Mouse (Mus musculus): ENCODE results near the gene Smc1b.

Smc1b gene

DNA sequence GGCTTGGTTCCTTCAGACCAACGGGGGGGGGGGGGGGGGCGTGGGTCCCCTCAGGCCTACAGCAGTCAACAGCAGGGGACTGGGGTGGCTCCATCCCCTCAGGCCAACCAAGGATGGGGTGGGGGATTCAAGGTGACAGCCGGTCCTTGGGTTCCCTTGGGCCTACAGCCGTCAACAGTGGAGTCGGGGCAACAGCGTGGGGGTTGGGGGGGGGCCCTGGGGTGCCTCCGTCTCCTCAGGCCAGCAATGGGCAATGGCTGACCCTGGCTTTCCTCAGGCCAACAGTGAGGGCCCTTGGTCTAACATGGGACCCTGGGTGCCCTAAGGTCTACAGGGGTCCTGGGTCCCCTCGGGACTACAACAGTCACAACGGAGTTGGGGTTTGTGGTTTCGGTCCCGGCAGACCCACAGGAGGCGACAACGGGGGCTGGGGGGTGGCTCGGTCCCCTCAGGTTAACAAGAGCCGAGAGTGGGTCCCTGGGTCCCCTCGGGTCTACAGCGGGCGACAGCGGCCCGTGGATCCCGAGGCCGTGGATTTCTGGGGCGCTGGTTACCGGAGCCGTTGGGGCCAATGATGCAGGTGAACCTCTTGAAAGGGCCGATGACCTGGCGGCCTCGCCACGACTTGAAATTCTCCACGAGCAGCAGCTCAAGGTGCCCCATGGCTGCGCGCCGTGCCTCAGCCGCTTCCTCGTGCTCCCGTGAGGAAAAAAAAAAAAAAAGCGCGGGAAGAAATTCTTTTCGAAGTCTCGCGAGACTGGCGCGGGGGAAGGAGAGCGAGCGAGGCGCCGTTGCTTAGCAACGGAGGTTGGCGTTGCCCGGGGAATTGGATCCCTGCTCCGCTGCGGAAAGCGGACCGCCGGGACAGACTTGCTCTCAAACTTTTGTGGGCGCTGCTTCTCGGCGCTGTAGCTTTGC lies at the start of gene Smc1b, which contains the start of gene Ribc2:
TSS of gene Smc1b (minus strand) at position 690 of the 918 bp plus-strand sequence.
TSS of gene Ribc2 (plus strand) at position 804 of the 918 bp plus-strand sequence.
- DNase-seq (ENCODE audit: low spot score) = peak; percentile 78

DNA sequence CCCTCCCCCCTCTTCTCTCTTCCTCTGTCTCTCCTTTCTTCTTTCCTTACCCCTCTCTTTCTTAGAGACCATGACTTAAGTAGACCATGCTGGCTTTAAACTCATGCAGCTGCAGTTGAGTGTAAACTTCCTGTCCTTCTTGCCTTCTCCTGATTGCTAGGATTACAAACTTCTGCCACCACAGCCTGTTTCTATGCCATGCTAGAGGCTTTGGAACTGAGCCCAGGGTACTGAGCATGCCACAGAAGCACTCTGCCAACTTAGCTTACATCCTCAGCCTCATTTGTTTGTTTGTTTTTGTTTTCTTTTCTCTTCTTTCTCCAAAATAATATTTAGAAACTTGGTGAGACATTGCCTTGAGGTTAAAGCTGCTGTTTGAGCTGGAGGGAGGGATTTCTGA lies 48.6 kb upstream of the Smc1b start:
- DNase-seq (ENCODE audit: low spot score) = no peak

- no peak for DNase-seq (ENCODE audit: low spot score)
Measured at GRCm38 (mm10) chr15:85179528-85180180, 47.9 kb upstream of the Smc1b start.

- no peak for DNase-seq (ENCODE audit: low spot score)
Measured at GRCm38 (mm10) chr15:85178172-85178571, 46.4 kb upstream of the Smc1b start.

DNA sequence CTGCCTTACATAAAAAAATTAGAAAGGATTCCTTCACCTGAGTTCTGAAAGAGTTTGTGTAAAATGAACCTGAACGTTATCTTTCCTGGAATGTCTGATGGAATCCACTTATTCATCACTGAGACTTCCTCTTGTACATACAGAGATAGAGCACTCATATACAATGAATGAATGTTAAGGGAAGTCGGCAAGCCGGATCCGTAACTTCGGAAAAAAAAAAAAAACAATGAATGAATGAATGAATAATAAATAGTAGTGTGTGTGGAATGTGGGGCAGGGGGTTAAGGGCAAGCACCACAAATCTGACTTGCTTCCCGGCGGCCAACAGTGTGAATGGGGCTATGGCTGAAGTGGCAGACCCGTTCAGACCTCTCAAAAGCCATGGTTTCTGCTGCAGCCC lies 45.8 kb upstream of the Smc1b start:
- DNase-seq (ENCODE audit: low spot score) = peak; percentile 37

GRCm38 (mm10) chr15:85174060-85174459 lies 42.3 kb upstream of the Smc1b start:
- no peak for DNase-seq (ENCODE audit: low spot score)

DNA sequence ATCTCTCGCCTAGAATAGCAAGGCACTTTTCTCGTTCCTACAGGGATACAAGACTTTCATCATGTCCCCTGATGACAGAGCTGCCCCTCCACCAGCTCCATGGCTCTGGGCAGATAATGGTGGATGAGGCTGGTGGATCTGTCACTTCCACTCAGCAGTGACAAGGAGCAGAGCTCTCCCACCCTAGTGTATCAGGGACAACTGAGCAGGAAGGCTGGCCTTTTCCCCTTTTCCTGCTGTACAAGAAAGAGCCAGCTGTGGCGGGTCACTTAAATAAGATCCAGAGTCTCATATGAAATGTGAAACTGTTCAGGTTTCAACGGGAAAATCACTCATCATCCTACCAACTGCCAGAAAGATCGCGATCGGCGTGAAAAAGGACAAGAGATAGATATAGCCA lies 41.7 kb upstream of the Smc1b start:
- no peak for DNase-seq (ENCODE audit: low spot score)

GRCm38 (mm10) chr15:85172054-85172453 lies 40.3 kb upstream of the Smc1b start:
- peak; percentile 65 for DNase-seq (ENCODE audit: low spot score)

GRCm38 (mm10) chr15:85167086-85167679 lies 35.4 kb upstream of the Smc1b start:
- DNase-seq (ENCODE audit: low spot score) = no peak

DNA sequence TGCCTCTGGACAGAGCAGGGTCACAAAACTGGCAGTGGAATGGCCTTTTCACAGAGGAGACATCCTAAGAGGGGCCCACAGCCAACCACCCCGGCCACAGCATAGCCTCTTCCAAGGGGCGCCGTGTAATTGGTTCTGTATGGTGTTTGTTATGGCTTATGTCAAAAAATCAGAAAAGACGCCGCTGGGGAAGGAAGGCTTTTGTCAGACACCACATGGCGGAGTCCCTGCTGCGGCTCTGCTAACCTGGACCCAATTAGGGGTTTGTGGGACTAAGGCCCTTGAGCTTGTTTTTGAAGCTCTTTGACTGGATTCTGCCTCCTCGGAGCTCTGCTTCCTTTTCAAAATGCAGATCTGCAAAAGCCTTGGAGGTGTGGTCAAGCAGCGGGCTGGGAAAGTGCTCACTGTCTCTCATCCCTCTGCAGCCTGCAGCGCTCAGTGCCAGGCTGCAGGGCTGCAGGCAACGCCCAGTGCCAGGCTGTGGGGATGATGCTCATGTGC lies 34.7 kb upstream of the Smc1b start:
- DNase-seq (ENCODE audit: low spot score) = no peak

- DNase-seq (ENCODE audit: low spot score) = peak; percentile 77
Measured at GRCm38 (mm10) chr15:85162693-85163663, 31.2 kb upstream of the Smc1b start.

DNA sequence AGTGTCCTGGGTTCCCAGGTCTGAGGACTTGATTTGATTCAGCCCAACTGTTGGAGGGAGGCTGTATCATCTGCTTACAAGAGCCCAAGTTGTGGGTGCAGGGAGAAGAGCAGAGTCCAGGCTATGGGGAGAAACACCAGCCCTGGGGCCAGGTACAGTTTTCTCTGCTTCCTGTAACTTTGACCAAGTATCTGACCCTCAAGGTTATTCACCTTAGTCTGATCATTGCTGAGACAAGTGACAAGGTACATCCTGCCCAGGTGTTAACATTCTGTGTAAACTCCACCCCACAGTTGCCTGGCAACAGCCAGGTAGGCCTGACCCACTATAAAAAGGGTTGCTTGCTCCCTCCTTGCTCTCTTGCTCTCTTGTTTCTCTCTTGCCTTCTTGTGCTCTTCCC lies 29.7 kb upstream of the Smc1b start:
- no peak for DNase-seq (ENCODE audit: low spot score)

DNA sequence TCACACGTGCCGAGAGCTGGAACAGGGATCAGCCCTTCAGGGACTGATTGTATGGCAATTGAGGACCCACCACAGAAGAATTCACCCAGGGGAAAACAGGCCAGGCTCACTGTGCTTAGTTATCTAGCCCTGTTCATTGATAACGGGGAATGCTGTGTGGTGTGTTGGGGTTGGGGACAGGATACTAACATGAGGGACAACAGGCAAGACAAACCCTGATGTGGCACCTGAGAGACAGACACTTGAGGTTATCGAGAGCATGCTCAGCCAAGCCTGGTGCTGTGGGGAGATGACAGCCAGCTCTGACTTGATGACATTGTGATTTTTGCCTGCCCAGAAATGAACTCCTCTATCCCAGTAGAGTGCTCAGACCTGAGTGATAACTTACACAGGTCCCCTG lies 24.4 kb upstream of the Smc1b start:
- no peak for DNase-seq (ENCODE audit: low spot score)

DNA sequence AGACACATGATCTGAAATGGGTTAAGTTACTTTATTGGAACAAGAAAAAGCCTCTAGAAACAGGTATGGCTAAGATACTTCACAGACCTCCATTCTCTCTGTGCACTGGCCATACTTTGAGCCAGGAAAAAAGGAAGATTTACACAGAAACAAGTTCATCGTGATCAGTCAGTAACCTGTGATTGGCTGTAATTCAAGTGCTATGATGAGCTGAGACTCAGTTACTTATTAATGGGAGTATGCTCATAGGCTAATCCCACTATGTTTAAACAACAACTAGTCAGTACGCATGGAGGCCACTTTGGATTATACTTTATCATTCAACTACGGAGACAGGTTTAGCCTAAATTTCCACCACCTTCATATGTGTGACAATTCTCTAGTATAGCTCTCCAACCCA lies 22.3 kb upstream of the Smc1b start:
- DNase-seq (ENCODE audit: low spot score) = no peak

GRCm38 (mm10) chr15:85152577-85152976 lies 20.8 kb upstream of the Smc1b start:
- DNase-seq (ENCODE audit: low spot score) = peak; percentile 44

DNA sequence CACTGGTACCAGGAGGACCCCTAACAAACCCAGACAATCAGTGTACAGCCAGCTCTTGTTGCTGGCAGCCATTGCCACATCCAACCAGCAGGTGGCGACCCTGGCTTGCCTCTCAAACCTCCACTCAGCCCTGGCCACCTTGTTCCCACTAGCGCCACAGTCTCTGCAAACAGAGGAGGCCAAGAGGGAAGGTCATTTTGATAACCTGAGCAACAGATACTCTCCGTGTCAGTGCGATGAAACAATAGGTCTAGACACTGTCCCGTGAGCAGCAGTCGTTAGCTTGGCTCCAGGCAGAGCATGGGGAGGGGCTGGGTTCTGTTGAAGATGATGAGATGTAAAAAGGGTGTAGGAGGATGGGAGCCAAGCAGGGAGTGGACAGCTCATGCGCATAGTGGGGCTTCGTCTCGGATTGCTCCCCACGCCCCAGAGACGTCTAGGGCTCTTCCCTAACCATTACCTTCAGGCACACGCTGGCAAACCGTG lies 19.7 kb upstream of the Smc1b start:
- DNase-seq (ENCODE audit: low spot score) = peak; percentile 79

GRCm38 (mm10) chr15:85144249-85144648 lies 12.5 kb upstream of the Smc1b start:
- DNase-seq (ENCODE audit: low spot score) = peak; percentile 1

GRCm38 (mm10) chr15:85143747-85144146 lies 12.0 kb upstream of the Smc1b start:
- no peak for DNase-seq (ENCODE audit: low spot score)

GRCm38 (mm10) chr15:85143161-85143560 lies 11.4 kb upstream of the Smc1b start:
- DNase-seq (ENCODE audit: low spot score) = no peak

- DNase-seq (ENCODE audit: low spot score) = no peak
Measured at GRCm38 (mm10) chr15:85142441-85142840, 10.7 kb upstream of the Smc1b start.

GRCm38 (mm10) chr15:85141290-85141689 lies 9.5 kb upstream of the Smc1b start:
- no peak for DNase-seq (ENCODE audit: low spot score)

Measured in urinary bladder, postnatal 14 days (tissue).